Mouse (Mus musculus): ENCODE measurements around the gene Dcbld2. TPM values are rescaled to one million over a fixed set of nuclear protein-coding genes. Genes with fewer than 3 reads are reported as not detected.
A peak's percentile ranks its signal among the peaks of the same experiment; 100 is the strongest.
"Not testable (repeated sequence)": the region's sequence is repeated elsewhere in the genome, so short reads cannot be mapped to it uniquely, and the experiment has no call there.

The Dcbld2 gene
- polyA plus RNA-seq, 1 experiment from 2014 or later: 3.6 TPM

DNA sequence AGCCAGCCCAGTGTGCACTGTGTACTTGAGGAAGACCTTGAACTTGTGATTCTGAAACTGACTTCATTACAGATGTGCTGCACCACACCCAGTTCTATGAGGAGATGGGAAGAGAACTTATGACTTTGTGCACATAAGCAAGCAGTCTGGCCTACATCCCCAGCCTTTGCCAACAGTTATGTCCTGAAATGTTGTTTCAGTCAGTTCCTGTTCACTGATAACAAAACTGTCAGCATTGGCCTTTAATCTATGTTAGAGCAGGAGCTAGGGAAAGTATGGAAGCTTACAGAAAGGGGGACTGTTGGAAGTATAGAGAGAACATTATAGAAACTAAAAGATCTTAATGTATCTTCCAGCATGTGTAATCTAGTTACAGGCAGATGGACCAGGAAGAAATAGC lies 45.6 kb downstream of the Dcbld2 start:
- Histone ChIP-seq H3K4me1 (replicated peaks; ENCODE audit: insufficient read depth, low read length) (no peaks in the 10 kb centered on the region), H3K27ac (no peak overlapping the region), H3K9me3 (replicated peaks; ENCODE audit: low read length) (no peaks in the 10 kb centered on the region), H3K9ac (ENCODE audit: low read depth, low read length) (no peak overlapping the region), H3K4me3 (replicated peaks; ENCODE audit: low read depth, low read length) (no peak overlapping the region), H3K36me3 (ENCODE audit: insufficient read depth, low read length) (0 out of 2 replicates have a peak, but pooled peaks cover 11% of the 10 kb centered on the region), H3K4me2 (ENCODE audit: low read length) (no peak overlapping the region), H3K27me3 (ENCODE audit: insufficient read depth, low read length) (no peaks in the 10 kb centered on the region)
- TF ChIP-seq CTCF (IDR thresholded peaks at IDR 0.05; ENCODE audit: low read depth): no peak
- DNase-seq (ENCODE audit: low spot score) (no peak), ATAC-seq (replicated peaks; ENCODE audit: low FRiP score, low read depth) (no peak)

- TF ChIP-seq CTCF (IDR thresholded peaks at IDR 0.05; ENCODE audit: low read depth): peak; percentile 93
- H3K9ac ChIP-seq (ENCODE audit: low read depth, low read length): no peak overlapping the region
- H3K27me3 ChIP-seq (ENCODE audit: insufficient read depth, low read length): no peaks in the 10 kb centered on the region
- 57% methylated on average over 8 of the region's 8 CpGs for WGBS
- no peaks in the 10 kb centered on the region for H3K9me3 ChIP-seq (replicated peaks; ENCODE audit: low read length)
- H3K4me3 ChIP-seq (replicated peaks; ENCODE audit: low read depth, low read length): no peak overlapping the region
- no peak overlapping the region for H3K4me2 ChIP-seq (ENCODE audit: low read length)
- peak; percentile 67 for DNase-seq (ENCODE audit: low spot score)
- 0 out of 2 replicates have a peak, but pooled peaks cover 11% of the 10 kb centered on the region for H3K36me3 ChIP-seq (ENCODE audit: insufficient read depth, low read length)
- no peak for ATAC-seq (replicated peaks; ENCODE audit: low FRiP score, low read depth)
- no peaks in the 10 kb centered on the region for H3K4me1 ChIP-seq (replicated peaks; ENCODE audit: insufficient read depth, low read length)
- H3K27ac ChIP-seq: no peak overlapping the region
These were observed 46.4 kb downstream of the Dcbld2 start for GRCm38 (mm10) chr16:58454617-58455016.

- no peak for TF ChIP-seq CTCF (IDR thresholded peaks at IDR 0.05; ENCODE audit: low read depth)
- no peak overlapping the region for H3K4me3 ChIP-seq (replicated peaks; ENCODE audit: low read depth, low read length)
- no peaks in the 10 kb centered on the region for H3K27me3 ChIP-seq (ENCODE audit: insufficient read depth, low read length)
- H3K36me3 ChIP-seq (ENCODE audit: insufficient read depth, low read length): 0 out of 2 replicates have a peak, but pooled peaks cover 11% of the 10 kb centered on the region
- no peaks in the 10 kb centered on the region for H3K9me3 ChIP-seq (replicated peaks; ENCODE audit: low read length)
- H3K9ac ChIP-seq (ENCODE audit: low read depth, low read length): no peak overlapping the region
- no peak overlapping the region for H3K27ac ChIP-seq
- no peak for DNase-seq (ENCODE audit: low spot score)
- 86% methylated on average over 5 of the region's 5 CpGs for WGBS
- ATAC-seq (replicated peaks; ENCODE audit: low FRiP score, low read depth): no peak
- no peak overlapping the region for H3K4me2 ChIP-seq (ENCODE audit: low read length)
- no peaks in the 10 kb centered on the region for H3K4me1 ChIP-seq (replicated peaks; ENCODE audit: insufficient read depth, low read length)
These were observed 46.9 kb downstream of the Dcbld2 start for GRCm38 (mm10) chr16:58455118-58455517.

DNA sequence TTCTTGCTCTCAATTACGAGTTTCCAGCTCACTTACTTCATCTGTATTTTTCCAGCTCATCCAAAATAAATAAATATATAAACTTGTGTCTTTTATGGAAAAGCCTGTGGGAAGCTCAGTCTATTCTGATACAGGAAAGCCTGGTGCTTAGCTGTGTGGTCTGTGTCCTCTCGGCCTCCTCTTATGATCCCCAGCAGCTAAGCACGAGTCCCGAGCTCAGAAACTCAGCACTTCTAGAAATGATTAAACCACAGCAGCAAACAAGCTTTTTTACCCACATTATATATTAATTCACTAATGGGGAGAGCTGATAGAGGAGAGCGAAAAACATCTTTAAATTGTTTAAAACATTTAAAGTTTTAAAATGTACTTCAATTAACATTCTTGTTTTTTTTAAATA lies 48.2 kb downstream of the Dcbld2 start:
- DNase-seq (ENCODE audit: low spot score): no peak
- no peak for TF ChIP-seq CTCF (IDR thresholded peaks at IDR 0.05; ENCODE audit: low read depth)

GRCm38 (mm10) chr16:58456991-58457390 lies 48.7 kb downstream of the Dcbld2 start:
- ATAC-seq (replicated peaks; ENCODE audit: low FRiP score, low read depth) (no peak), DNase-seq (ENCODE audit: low spot score) (no peak)
- Histone ChIP-seq H3K27me3 (ENCODE audit: insufficient read depth, low read length) (no peaks in the 10 kb centered on the region), H3K9ac (ENCODE audit: low read depth, low read length) (no peak overlapping the region), H3K4me1 (replicated peaks; ENCODE audit: insufficient read depth, low read length) (no peaks in the 10 kb centered on the region), H3K36me3 (ENCODE audit: insufficient read depth, low read length) (0 out of 2 replicates have a peak, but pooled peaks cover 7% of the 10 kb centered on the region), H3K9me3 (replicated peaks; ENCODE audit: low read length) (no peaks in the 10 kb centered on the region), H3K4me2 (ENCODE audit: low read length) (no peak overlapping the region), H3K27ac (no peak overlapping the region), H3K4me3 (replicated peaks; ENCODE audit: low read depth, low read length) (no peak overlapping the region)
- no peak for TF ChIP-seq CTCF (IDR thresholded peaks at IDR 0.05; ENCODE audit: low read depth)
- WGBS: 74% methylated on average over 6 of the region's 6 CpGs

More for the DNA sequence above, 48.2 kb downstream of the Dcbld2 start:
- Histone ChIP-seq H3K4me3 (replicated peaks; ENCODE audit: low read depth, low read length) (no peak overlapping the region), H3K9me3 (replicated peaks; ENCODE audit: low read length) (no peaks in the 10 kb centered on the region), H3K27me3 (ENCODE audit: insufficient read depth, low read length) (no peaks in the 10 kb centered on the region), H3K4me1 (replicated peaks; ENCODE audit: insufficient read depth, low read length) (no peaks in the 10 kb centered on the region), H3K36me3 (ENCODE audit: insufficient read depth, low read length) (0 out of 2 replicates have a peak, but pooled peaks cover 8% of the 10 kb centered on the region), H3K4me2 (ENCODE audit: low read length) (no peak overlapping the region), H3K9ac (ENCODE audit: low read depth, low read length) (no peak overlapping the region), H3K27ac (no peak overlapping the region)
- ATAC-seq (replicated peaks; ENCODE audit: low FRiP score, low read depth): no peak
- 68% methylated on average over 5 of the region's 5 CpGs for WGBS

- H3K36me3 ChIP-seq (ENCODE audit: insufficient read depth, low read length): 0 out of 2 replicates have a peak, but pooled peaks cover 14% of the 10 kb centered on the region
- not testable (repeated sequence) for H3K4me3 ChIP-seq (replicated peaks; ENCODE audit: low read depth, low read length); H3K4me2 ChIP-seq (ENCODE audit: low read length); H3K27me3 ChIP-seq (ENCODE audit: insufficient read depth, low read length); ATAC-seq (replicated peaks; ENCODE audit: low FRiP score, low read depth); DNase-seq (ENCODE audit: low spot score); H3K27ac ChIP-seq; H3K4me1 ChIP-seq (replicated peaks; ENCODE audit: insufficient read depth, low read length); H3K9ac ChIP-seq (ENCODE audit: low read depth, low read length); H3K9me3 ChIP-seq (replicated peaks; ENCODE audit: low read length)
- 12% methylated on average over 3 of the region's 3 CpGs for WGBS
These were observed 51.7 kb downstream of the Dcbld2 start for GRCm38 (mm10) chr16:58459966-58460365.

GRCm38 (mm10) chr16:58460386-58460785 lies 52.1 kb downstream of the Dcbld2 start:
- Histone ChIP-seq H3K4me3 (replicated peaks; ENCODE audit: low read depth, low read length) (no peak overlapping the region), H3K4me1 (replicated peaks; ENCODE audit: insufficient read depth, low read length) (no peaks in the 10 kb centered on the region), H3K27me3 (ENCODE audit: insufficient read depth, low read length) (no peaks in the 10 kb centered on the region), H3K27ac (no peak overlapping the region), H3K4me2 (ENCODE audit: low read length) (no peak overlapping the region), H3K36me3 (ENCODE audit: insufficient read depth, low read length) (0 out of 2 replicates have a peak, but pooled peaks cover 16% of the 10 kb centered on the region), H3K9me3 (replicated peaks; ENCODE audit: low read length) (no peaks in the 10 kb centered on the region), H3K9ac (ENCODE audit: low read depth, low read length) (no peak overlapping the region)
- no peak for TF ChIP-seq CTCF (IDR thresholded peaks at IDR 0.05; ENCODE audit: low read depth)
- ATAC-seq (replicated peaks; ENCODE audit: low FRiP score, low read depth): no peak
- WGBS: 76% methylated on average over 10 of the region's 10 CpGs
- DNase-seq (ENCODE audit: low spot score): no peak

Measured in kidney, postnatal 0 days (tissue).